Mouse (Mus musculus) stomach, postnatal 0 days (tissue): ENCODE measurements around the gene Padi2.

Experiments used
- CTCF ChIP-seq: IDR thresholded peaks from 2 replicates; pipeline ENCODE4 v1.5.1; 2016; ENCODE audit warnings: antibody characterized with exemption, low read depth, mild to moderate bottlenecking, moderate library complexity
- EP300 ChIP-seq: optimal IDR thresholded peaks from 2 replicates; pipeline ENCODE3; 2016; ENCODE audit warnings: antibody characterized with exemption

DNA sequence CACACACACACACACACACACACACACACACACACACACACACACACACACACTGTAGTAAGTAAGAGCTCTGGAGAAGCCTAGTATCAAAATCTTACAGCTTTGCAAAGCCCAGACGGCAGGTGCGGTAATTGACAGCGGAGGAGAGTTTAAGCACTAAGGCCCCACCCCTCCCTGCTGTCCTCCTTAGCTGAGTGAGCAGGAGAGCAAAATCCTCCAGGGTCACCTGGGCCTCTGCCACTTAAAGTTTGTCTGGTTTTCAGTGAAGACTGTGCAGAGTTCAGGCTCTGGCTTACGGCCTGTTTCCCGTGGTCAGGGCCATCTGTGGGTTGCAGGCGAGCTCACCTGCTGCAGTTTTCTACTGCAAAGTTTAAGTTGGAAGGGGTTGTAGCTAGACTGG is 42.3 kb downstream of the Padi2 start:
- TF ChIP-seq CTCF (no peak), EP300 (no peak)
